Mouse (Mus musculus): ENCODE data around the gene Tmem237. TPM values are rescaled to one million over a fixed set of nuclear protein-coding genes. Genes with fewer than 3 reads are reported as not detected.
A peak's percentile ranks its signal among the peaks of the same experiment; 100 is the strongest.

Tmem237 gene
- polyA plus RNA-seq, 1 experiment from 2014 or later = 36.5 TPM

- Histone ChIP-seq H3K27ac (no peak overlapping the region), H3K27me3 (ENCODE audit: low read depth, poor library complexity, severe bottlenecking) (no peaks in the 10 kb centered on the region), H3K36me3 (peaks cover 6% of the 10 kb centered on the region), H3K9me3 (replicated peaks) (no peaks in the 10 kb centered on the region), H3K4me3 (no peak overlapping the region), H3K4me1 (no peaks in the 10 kb centered on the region)
- DNase-seq (ENCODE audit: low spot score) = no peak
- WGBS = 86% methylated on average over 4 of the region's 4 CpGs
Observed at GRCm38 (mm10) chr1:59157846-59158245, 37.6 kb upstream of the Tmem237 start.

DNA sequence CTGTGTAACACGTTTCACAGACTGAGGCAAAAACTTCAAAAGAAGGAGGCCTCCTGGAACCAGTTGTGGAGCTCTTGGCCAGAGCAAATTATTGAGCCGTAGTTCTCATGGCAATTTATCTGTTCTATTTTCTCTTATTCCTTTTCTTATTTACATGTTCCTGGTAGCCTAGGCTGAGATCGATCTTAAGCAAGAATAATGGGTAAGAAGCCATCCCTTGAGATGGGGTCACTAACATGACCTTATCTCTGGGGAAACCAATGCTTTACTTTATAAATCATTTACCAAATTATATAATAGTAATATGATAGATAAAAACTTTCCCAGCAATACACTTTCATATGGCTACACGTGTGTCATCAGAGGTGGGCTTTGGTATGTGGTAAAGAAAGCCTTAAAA, 32.1 kb upstream of the Tmem237 start:
- Histone ChIP-seq H3K4me1 (no peaks in the 10 kb centered on the region), H3K36me3 (no peaks in the 10 kb centered on the region), H3K9me3 (replicated peaks) (no peaks in the 10 kb centered on the region), H3K27ac (no peak overlapping the region), H3K4me3 (no peak overlapping the region), H3K27me3 (ENCODE audit: low read depth, poor library complexity, severe bottlenecking) (no peaks in the 10 kb centered on the region)
- no peak for DNase-seq (ENCODE audit: low spot score)
- WGBS = 81% methylated on average over 4 of the region's 4 CpGs

DNA sequence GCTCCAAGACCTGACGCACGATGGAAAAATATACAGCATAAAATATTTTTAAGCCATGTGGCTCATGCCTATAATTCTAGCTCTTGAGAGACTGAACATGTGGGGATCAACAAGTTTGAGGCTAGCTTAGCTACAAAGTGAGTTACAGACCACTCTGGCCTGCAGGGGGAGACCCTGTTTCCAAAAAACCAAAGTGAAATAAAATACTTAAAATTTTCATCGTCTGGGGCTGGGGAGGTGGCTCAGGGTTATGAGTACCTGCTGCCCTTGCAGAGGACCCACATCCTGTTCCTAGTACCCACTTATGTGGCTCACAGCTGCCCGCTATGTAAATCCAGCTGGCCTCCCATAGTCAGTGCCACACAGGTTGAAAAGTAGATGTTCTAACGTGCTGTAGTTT, 30.3 kb upstream of the Tmem237 start:
- Histone ChIP-seq H3K36me3 (no peaks in the 10 kb centered on the region), H3K4me1 (no peaks in the 10 kb centered on the region), H3K27me3 (ENCODE audit: low read depth, poor library complexity, severe bottlenecking) (no peaks in the 10 kb centered on the region), H3K27ac (no peak overlapping the region), H3K9me3 (replicated peaks) (no peaks in the 10 kb centered on the region), H3K4me3 (no peak overlapping the region)
- WGBS = 82% methylated on average over 5 of the region's 5 CpGs
- no peak for DNase-seq (ENCODE audit: low spot score)

- H3K4me3 ChIP-seq = no peak overlapping the region
- H3K27me3 ChIP-seq (ENCODE audit: low read depth, poor library complexity, severe bottlenecking) = no peaks in the 10 kb centered on the region
- no peaks in the 10 kb centered on the region for H3K4me1 ChIP-seq
- 76% methylated on average over 10 of the region's 10 CpGs for WGBS
- H3K9me3 ChIP-seq (replicated peaks) = no peaks in the 10 kb centered on the region
- H3K36me3 ChIP-seq = no peaks in the 10 kb centered on the region
- DNase-seq (ENCODE audit: low spot score) = peak; percentile 38
- H3K27ac ChIP-seq = no peak overlapping the region
Observed at GRCm38 (mm10) chr1:59144543-59144942, 24.3 kb upstream of the Tmem237 start.

- Histone ChIP-seq H3K27me3 (ENCODE audit: low read depth, poor library complexity, severe bottlenecking) (no peaks in the 10 kb centered on the region), H3K4me3 (no peak overlapping the region), H3K4me1 (no peaks in the 10 kb centered on the region), H3K9me3 (replicated peaks) (no peaks in the 10 kb centered on the region), H3K36me3 (no peaks in the 10 kb centered on the region), H3K27ac (no peak overlapping the region)
- DNase-seq (ENCODE audit: low spot score) = peak; percentile 68
Observed at GRCm38 (mm10) chr1:59142809-59143208, 22.6 kb upstream of the Tmem237 start.

DNA sequence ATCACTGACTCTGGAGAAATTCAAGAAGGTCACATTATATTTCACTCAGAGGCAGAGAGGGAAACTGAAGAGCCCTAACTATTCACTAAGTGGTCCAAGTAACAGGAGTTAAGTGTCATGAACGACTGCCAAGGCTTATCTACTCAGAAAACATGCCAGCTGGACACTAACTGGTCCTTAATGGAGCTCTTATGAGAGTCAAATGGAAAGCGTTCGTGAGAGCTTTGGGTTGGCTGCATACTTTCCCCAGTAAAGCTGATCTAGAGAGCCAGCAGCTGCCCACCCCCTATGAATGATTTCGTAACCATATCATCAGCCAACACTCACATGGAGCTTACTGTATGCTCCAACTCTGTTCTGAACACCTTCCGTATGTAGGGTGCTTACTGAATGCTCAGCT, 14.2 kb upstream of the Tmem237 start:
- H3K4me3 ChIP-seq = no peak overlapping the region
- DNase-seq (ENCODE audit: low spot score) = no peak
- H3K27ac ChIP-seq = no peak overlapping the region
- WGBS = 81% methylated on average over 5 of the region's 5 CpGs
- no peaks in the 10 kb centered on the region for H3K36me3 ChIP-seq
- H3K27me3 ChIP-seq (ENCODE audit: low read depth, poor library complexity, severe bottlenecking) = no peaks in the 10 kb centered on the region
- H3K4me1 ChIP-seq = no peaks in the 10 kb centered on the region
- H3K9me3 ChIP-seq (replicated peaks) = no peaks in the 10 kb centered on the region

- H3K4me3 ChIP-seq = no peak overlapping the region
- no peak overlapping the region for H3K27ac ChIP-seq
- H3K9me3 ChIP-seq (replicated peaks) = no peaks in the 10 kb centered on the region
- no peak for DNase-seq (ENCODE audit: low spot score)
- H3K36me3 ChIP-seq = no peaks in the 10 kb centered on the region
- 74% methylated on average over 7 of the region's 7 CpGs for WGBS
- H3K4me1 ChIP-seq = peaks cover 4% of the 10 kb centered on the region; the same call in 1 of the 2 replicates
- no peaks in the 10 kb centered on the region for H3K27me3 ChIP-seq (ENCODE audit: low read depth, poor library complexity, severe bottlenecking)
Observed at GRCm38 (mm10) chr1:59128879-59129278, 8.7 kb upstream of the Tmem237 start.

GRCm38 (mm10) chr1:59125558-59125957, 5.3 kb upstream of the Tmem237 start:
- Histone ChIP-seq H3K4me1 (peaks cover 5% of the 10 kb centered on the region), H3K27me3 (ENCODE audit: low read depth, poor library complexity, severe bottlenecking) (no peaks in the 10 kb centered on the region), H3K36me3 (no peaks in the 10 kb centered on the region), H3K4me3 (no peak overlapping the region), H3K27ac (no peak overlapping the region), H3K9me3 (replicated peaks) (no peaks in the 10 kb centered on the region)
- 79% methylated on average over 5 of the region's 5 CpGs for WGBS
- no peak for DNase-seq (ENCODE audit: low spot score)

- H3K4me1 ChIP-seq = no peaks in the 10 kb centered on the region
- H3K4me3 ChIP-seq = no peak overlapping the region
- H3K27ac ChIP-seq = no peak overlapping the region
- no peaks in the 10 kb centered on the region for H3K27me3 ChIP-seq (ENCODE audit: low read depth, poor library complexity, severe bottlenecking)
- H3K9me3 ChIP-seq (replicated peaks) = no peaks in the 10 kb centered on the region
- H3K36me3 ChIP-seq = peaks cover 71% of the 10 kb centered on the region
- DNase-seq (ENCODE audit: low spot score) = no peak
- WGBS = 85% methylated on average over 8 of the region's 8 CpGs
Observed at GRCm38 (mm10) chr1:59110524-59110923, 9.7 kb downstream of the Tmem237 start.

GRCm38 (mm10) chr1:59102071-59102470, 18.1 kb downstream of the Tmem237 start:
- no peak overlapping the region for H3K4me3 ChIP-seq
- no peaks in the 10 kb centered on the region for H3K4me1 ChIP-seq
- H3K27me3 ChIP-seq (ENCODE audit: low read depth, poor library complexity, severe bottlenecking) = no peaks in the 10 kb centered on the region
- no peak overlapping the region for H3K27ac ChIP-seq
- WGBS = 94% methylated on average over 6 of the region's 6 CpGs
- DNase-seq (ENCODE audit: low spot score) = no peak
- peaks cover 42% of the 10 kb centered on the region for H3K36me3 ChIP-seq
- H3K9me3 ChIP-seq (replicated peaks) = no peaks in the 10 kb centered on the region

DNA sequence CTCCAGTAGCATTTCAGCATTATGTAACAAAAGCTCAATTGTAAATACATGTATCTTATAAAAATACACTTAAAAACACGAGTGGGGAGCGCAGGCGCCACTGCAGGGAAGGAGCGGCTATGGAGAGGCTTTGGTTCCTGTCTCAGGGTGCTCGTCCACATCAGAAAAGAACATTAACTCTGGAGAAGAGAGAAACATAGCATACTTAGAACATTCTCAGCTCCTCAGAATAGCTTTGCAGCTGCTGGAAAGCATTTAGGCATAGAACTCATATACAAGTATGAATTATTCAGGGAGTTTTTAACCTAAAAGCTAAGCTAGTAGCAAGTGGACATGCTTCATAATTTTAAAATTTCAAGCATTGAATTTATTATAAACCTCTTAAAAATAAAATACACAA, 19.2 kb downstream of the Tmem237 start:
- Histone ChIP-seq H3K9me3 (replicated peaks) (no peaks in the 10 kb centered on the region), H3K36me3 (peaks cover 32% of the 10 kb centered on the region), H3K27ac (no peak overlapping the region), H3K4me3 (no peak overlapping the region), H3K4me1 (no peaks in the 10 kb centered on the region), H3K27me3 (ENCODE audit: low read depth, poor library complexity, severe bottlenecking) (no peaks in the 10 kb centered on the region)
- 92% methylated on average over 5 of the region's 5 CpGs for WGBS
- DNase-seq (ENCODE audit: low spot score) = no peak

DNA sequence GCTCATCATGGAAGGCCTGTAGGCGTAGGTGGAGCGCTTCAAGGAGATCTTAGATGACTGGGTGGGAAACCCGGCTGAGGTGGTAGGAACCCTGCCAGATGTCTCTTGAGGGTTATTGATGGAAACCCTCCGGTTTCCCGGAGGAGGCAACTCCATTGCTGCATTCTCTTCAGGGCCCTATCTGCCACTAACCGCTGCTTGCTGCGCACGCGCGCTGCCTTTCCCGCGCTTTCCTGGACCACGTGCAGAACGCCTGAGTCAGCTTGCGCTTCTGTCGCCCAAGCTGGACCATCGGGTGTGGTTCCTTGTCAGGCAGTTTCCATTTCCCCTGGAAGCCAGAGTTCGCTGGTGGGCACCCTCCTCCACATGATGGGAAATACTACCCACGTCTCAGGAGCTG, 25.5 kb downstream of the Tmem237 start, which contains the start of gene C2cd6:
Gene C2cd6 (minus strand): TSS at position 196 of the 400 bp plus-strand sequence.
- Histone ChIP-seq H3K36me3 (peaks cover under 1% of the 10 kb centered on the region; the same call in 1 of the 2 replicates), H3K9me3 (replicated peaks) (no peaks in the 10 kb centered on the region), H3K27me3 (ENCODE audit: low read depth, poor library complexity, severe bottlenecking) (no peaks in the 10 kb centered on the region), H3K4me3 (no peak within 1 kb of the TSS), H3K27ac (no peak within 1 kb of the TSS), H3K4me1 (no peaks in the 10 kb centered on the region)
- whole genome bisulfite sequencing = 90% methylated on average over 19 of the region's 19 CpGs
- no peak for DNase-seq (ENCODE audit: low spot score)

DNA sequence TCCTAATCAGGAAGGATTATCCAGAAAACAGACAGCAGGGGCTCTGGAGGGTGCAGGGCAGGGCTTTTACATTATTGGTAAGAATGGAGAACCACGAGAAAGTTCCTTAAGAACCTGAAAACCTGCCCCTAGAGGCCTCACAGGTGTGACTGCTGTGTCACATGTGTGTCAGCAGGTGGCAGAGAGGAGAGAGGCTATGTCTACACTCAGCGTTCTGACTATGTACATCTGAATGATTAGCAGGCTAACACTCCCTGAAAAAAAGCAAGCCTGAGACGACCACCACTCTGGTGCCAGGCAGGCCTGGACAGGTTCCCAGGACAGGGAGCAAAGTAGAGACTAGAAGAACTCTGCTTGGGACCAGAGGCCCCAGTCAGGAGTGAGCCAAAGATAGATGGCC, 49.3 kb downstream of the Tmem237 start:
- 39% methylated on average over 3 of the region's 3 CpGs for WGBS
- Histone ChIP-seq H3K27me3 (ENCODE audit: low read depth, poor library complexity, severe bottlenecking) (no peaks in the 10 kb centered on the region), H3K27ac (no peak overlapping the region), H3K4me1 (no peaks in the 10 kb centered on the region), H3K4me3 (no peak overlapping the region), H3K9me3 (replicated peaks) (no peaks in the 10 kb centered on the region), H3K36me3 (no peaks in the 10 kb centered on the region)
- DNase-seq (ENCODE audit: low spot score) = no peak

- peak; percentile 60 for DNase-seq (ENCODE audit: low spot score)
- 18% methylated on average over 3 of the region's 3 CpGs for WGBS
Observed at GRCm38 (mm10) chr1:59067976-59068375, 52.2 kb downstream of the Tmem237 start.

More at GRCm38 (mm10) chr1:59067976-59068375, 52.2 kb downstream of the Tmem237 start:
- Histone ChIP-seq H3K4me1 (no peaks in the 10 kb centered on the region), H3K9me3 (replicated peaks) (no peaks in the 10 kb centered on the region), H3K4me3 (no peak overlapping the region), H3K36me3 (no peaks in the 10 kb centered on the region), H3K27ac (no peak overlapping the region), H3K27me3 (ENCODE audit: low read depth, poor library complexity, severe bottlenecking) (no peaks in the 10 kb centered on the region)

Measured in limb, embryonic 10.5 days (tissue).